Mouse (Mus musculus): ENCODE results near the gene Gtf2i.

Gene Gtf2i

DNA sequence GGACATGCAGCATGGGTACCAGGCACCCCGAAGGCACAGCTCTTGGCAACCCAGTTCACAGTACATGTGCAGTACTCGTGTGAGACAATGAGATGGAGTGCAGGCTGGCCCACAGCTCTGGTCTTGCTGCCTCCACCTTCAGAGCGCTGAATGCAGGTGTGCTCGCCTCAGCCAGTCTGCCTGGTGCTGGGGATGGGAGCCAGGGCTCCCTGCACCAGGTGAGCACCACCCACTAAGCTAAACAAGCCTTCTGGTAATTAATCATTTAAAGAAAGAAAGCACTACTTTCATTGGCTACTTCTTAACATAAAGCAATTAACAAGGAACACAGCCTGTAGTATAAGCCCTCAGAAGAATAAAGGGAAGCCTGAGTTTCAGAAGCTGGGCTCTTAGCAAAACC is 37.5 kb downstream of the Gtf2i start:
- no peak for DNase-seq (ENCODE audit: low read depth, low spot score)

DNA sequence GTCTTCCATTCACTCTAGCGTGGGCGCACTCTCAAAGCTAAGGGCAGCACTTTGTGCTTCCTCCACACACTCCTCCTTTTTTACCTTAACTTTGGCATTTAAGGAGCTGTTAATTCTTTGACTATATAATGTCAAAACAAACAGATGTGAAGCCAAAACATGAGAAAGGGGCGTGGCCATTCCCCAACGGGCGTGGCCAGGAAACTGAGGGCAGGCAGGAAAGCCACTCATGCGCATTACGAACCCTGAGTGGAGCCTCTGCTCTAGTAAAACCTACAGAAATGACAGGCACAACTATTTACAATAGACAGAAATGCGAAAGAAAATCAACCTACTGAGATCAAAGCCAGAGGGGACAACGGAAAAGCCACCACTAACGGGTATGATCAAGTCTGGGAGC is 39.0 kb downstream of the Gtf2i start:
- no peak for DNase-seq (ENCODE audit: low read depth, low spot score)

DNA sequence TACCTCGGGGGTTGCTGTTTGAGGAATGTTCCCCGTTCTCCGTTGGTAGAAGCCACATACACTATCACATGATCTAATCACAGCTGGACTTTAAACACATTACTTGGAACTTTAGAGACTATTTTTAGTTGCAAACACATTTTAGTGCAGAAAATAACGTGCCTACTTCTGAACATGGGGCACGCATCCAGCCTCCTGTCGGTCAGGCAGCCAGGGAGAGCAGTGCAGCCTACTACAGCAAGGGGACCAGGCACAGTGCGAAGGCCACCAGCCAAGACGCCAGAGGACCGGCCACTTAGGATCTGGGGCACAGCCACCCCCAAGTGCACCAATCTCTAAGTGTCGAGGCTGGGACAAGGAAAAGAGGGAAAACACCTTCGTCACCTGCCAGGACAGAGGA is 39.5 kb downstream of the Gtf2i start:
- DNase-seq (ENCODE audit: low read depth, low spot score), result no peak

DNA sequence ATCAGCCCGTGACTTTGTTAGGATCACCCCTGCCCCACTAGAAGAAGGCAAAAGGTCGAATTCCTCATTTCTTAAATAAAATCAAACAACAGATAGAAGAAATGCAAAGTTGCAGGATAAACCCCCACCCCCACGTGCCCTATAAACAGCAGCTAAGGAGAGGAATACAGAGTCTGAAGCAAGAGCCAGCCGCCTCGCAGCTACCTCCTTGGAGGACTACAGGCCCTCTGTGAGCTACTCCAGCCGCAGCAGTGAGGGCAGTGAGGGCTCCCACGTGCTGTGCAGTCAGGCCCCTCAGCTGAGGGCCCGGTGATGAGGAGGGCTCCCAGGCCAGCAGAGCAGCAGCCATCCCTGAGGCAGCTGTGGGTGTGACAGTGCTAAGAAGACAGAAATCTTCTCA is 40.8 kb downstream of the Gtf2i start:
- no peak for DNase-seq (ENCODE audit: low read depth, low spot score)

DNA sequence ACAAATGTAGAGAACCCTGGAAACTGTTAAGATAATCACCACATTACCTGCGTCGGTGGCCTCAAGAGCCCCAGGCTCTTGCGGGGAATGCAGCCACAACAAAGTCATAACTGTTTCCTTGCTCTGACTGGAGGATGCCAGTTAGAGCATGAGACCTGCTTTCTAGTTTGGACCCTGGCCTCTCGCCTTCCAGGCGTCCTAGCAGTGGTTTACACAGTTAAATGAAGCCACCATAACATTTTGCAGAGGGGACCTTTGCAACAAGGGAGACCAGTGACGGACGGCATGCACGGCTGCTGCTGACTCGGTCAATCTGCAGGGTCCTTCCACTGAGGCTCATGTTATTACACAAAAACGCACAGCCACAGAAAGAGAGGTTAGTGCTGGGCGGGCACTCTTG is 41.8 kb downstream of the Gtf2i start:
- DNase-seq (ENCODE audit: low read depth, low spot score), result no peak

DNA sequence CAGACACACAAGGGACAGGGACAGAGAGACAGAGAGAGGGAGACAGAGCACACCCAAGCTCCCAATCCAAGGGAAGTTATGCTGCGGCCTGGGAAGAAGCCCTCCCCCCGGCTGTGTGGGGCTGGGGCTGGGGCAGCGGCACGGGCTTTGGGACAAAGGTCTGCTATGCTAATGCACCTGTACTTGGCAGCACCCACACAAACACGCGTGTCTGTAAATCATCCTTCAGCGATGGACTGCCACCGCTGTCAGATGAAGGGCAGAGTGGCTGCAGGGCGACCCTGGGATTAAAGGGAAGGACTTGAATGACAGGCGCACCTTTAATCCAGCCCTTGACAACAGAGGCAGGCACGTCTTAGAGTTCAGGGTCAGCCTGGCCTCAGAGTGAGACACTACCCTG is 43.1 kb downstream of the Gtf2i start:
- no peak for DNase-seq (ENCODE audit: low read depth, low spot score)

DNA sequence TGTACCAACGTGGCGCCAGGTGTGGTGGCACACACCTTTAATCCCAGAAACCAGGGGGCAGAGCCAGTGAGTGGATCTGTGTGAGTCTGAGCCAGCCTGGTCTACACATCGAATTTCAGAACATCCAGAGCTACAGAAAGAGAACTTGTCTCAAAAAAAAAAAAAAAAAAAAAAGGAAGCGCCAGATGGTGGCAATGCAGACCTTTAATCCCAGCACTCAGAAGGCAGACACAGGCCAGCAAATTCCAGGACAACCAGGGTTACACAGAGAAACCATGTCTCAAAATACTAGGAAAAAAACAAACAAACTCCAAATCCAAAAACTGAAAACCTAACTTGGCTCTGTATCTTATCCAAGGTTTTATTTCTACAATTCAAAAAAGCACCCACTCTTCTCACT is 44.0 kb downstream of the Gtf2i start:
- no peak for DNase-seq (ENCODE audit: low read depth, low spot score)

DNA sequence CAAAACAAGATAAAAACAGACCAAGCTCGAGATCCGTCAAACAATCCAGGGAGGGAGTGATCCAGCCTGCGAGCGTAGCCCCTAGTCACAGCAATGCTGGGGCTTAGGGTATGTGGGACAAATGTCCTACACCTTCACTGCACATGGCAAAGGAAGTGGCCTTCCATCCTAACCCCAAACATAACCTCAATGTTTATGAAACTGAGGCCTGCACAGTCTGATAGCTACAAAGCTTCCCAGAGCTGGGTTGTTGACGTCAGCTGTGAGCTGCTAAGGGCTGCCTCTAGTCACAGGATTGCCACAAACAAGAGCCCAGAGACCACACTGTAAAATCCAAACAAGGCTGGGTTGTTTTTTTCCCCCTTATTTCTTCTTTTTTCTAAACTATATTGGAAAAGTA is 44.8 kb downstream of the Gtf2i start:
- DNase-seq (ENCODE audit: low read depth, low spot score), result no peak

DNA sequence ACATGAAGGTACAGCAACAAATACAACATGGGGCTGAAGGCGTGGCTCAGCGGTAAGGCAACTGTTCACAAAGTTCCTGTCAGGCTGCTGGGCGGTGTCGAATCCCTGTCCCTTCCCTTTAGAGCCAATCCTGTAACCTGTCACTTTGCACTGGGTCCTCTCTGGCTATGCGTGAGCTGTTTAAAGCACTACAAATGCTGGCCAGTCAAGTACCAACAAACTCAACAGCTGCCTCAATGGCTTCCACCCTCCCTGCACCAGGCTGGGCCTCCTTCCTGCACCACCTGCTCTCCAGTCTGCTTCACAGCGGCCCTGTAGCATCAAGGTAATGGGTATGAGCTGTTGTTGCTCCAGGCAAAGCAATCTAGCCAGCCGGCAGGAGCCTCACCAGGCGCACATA is 45.8 kb downstream of the Gtf2i start:
- DNase-seq (ENCODE audit: low read depth, low spot score), result no peak

DNA sequence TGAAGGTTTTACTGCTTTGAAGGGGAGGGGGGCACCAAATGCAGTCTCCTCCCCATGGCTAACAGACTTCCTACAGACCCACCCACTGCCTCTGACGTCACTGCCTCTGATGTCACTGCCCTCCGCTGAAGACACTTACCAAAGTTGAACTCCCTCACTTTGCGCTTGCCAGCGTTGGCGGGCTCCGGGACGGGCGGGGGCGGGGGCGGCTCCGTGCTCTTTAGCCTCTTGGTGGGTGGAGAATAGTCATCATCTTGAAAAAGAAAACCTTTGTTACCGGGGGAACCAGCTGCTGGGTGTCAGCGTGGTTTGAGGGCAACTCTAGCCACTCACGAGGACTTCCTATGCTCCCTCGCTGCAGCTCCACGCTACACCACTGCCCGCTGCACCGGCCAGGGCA is 48.2 kb downstream of the Gtf2i start:
- DNase-seq (ENCODE audit: low read depth, low spot score), result no peak

DNA sequence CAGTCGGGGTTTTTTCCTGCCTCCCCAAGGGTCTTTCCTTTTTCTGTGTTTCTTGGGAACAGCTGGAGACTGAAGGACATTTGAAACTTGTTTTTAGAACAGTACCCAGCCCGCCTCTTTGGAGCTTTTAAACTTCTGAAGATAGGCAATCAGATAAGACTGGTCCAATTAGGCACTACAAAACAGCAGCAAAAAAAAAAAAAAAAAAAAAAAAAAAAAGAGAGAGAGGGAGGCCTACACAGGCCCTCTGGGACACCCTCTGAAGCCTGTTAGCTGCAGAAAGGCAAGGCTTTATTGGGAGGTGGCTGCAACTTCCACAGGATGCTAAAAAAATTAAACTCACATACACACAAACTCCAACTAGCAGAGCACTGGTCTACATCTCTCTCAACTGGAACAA is 48.7 kb downstream of the Gtf2i start:
- no peak for DNase-seq (ENCODE audit: low read depth, low spot score)

DNA sequence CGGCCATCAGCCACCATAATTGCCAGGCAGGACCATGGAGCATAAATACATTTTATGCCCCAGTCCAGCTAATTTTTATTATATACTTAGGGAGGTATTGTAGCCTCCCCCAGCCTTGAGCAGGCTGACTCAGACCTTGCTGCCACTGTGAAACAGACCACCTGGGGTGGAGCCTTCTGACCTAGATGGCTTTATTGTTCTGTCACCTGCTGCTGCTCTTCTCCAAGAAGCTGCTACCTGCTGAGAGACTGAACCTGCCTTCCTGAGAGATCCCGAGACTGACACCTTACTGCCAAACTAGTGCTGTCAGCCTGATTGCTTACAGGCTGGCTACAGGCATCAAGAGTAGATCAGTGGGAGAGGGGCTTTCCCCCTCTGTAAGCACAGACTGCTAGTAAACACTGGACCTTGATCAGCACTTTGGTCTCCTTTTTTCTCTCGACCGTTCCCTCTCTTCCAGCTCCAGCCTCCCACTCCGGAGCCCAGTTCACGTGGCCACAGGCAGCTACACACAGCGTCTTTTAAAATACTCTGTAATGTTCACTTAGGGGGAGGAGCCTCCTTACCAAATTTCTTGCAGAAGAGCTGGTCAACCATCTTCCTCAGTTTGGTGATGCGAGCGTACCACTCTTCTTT is 54.4 kb downstream of the Gtf2i start:
- DNase-seq (ENCODE audit: low read depth, low spot score), result no peak

DNA sequence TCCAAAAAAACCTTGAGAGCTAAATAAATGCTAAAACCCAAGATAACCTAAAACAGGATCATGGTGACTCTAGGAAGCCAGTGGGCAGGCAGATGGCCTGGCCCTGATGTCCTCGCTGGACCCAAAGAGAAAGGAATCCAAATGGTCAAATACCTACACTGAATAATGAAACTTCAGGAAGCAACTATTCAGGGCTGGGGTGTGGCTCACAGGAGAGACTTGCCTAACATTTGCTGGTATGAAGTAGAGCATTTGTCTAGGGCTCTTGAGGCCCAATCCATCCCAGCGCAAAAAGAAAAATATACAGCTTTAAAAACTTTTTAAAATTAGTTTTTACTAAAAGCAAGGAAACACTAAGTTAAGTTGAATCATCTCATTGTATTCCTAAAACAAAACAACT is 55.6 kb downstream of the Gtf2i start:
- DNase-seq (ENCODE audit: low read depth, low spot score), result no peak

DNA sequence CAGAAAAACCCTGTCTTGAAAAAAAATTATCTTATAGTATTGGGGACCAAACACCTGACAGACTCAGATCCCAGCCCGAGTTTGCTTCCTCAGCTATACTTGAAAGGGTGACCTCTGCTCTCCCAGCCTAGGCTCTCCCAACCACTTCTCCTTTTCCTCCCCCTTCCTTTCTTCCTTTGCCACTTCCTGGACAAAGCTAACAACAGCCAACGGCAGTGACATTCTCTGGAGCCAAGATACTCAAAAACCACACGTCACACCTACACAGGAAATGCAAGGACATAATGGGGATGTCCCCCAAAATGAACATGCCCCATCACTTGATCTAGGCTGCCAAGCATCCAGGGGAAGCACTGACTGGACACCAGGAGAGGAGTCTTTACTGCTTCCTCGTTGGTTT is 56.2 kb downstream of the Gtf2i start:
- no peak for DNase-seq (ENCODE audit: low read depth, low spot score)

DNA sequence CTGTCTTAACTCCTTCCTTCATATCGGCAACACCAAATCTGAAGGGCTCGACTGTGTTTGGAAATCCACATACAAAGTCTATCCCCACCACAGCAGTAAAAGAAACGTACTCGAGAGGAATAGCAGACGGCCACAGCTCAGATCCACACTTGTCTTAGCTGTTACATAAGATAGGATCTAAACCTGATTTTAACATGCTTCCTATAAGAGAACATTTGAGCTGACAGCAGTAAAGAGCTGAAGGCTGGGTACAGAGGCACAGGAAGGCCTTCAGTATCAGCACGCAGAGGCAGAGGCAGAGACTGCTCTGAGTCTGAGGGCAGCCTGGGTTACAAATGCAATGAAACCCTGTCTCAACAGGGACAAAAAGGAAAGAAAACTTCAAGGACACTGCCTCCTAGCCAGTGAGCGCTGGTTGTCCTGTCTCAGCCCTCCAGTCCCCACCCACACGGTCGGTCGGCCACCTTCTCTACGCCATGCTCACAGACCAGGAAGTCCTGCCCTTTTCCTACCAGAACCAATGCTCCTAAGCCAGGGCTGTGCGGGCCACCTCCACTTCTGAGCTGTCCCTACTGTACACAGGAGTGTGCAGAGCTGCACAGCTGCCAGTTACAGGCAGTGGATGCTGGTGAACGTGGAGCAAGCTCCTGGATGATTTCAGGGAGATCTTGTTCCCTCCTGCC is 57.1 kb downstream of the Gtf2i start:
- DNase-seq (ENCODE audit: low read depth, low spot score), result no peak

DNA sequence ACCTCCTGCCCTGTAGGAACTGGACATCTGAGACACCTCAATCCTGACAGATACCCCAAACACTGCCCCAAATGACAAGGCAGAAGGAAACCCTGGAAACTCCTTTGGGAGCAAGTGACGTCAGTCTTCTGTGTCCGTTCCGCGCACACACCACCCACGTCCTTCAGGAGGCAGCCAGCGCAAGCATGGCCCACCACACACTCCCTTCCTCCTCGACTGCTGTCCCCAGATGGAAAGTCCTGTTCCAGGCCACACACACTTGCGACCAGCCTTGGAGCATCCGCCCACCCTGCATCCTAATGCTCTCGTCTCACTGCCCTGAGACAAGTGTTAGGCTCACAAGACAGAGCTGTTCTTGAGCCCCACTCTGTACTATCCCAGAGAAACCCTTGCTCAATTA is 59.3 kb downstream of the Gtf2i start:
- DNase-seq (ENCODE audit: low read depth, low spot score), result no peak

DNA sequence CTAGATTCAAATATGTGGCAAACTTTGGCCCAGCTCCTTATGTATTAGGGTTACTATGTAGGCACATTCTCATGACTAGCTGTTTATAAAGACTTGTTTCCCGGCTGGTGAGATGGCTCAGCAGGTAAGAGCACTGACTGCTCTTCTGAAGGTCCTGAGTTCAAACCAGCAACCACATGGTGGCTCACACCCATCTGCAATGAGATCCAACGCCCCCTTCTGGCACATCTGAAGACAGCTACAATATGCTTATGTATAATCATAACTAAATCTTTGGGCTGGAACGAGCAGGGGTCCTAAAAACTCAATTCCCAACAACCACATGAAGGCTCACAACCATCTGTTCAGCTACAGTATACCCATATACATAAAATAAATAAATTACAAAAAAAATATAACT is 60.8 kb downstream of the Gtf2i start:
- DNase-seq (ENCODE audit: low read depth, low spot score), result no peak

DNA sequence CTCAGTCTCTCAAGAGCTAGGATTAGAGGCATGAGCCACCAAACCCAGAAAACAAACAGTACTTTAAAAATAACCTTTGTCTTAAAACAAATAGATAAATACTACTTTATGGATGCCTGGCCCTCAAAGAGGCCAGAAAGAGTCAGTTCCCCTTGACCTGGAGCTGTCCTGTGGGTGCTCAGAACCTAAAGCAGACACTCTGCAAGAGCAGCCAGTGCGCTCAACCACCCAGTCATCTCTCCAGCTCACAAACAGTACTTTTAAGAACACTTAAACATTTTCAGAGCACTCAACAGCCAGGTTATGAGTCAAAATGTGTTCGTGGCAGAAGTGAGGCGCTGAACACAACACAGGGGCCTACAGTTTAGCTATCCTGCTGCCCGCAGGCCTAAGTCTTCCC is 63.5 kb downstream of the Gtf2i start:
- no peak for DNase-seq (ENCODE audit: low read depth, low spot score)

DNA sequence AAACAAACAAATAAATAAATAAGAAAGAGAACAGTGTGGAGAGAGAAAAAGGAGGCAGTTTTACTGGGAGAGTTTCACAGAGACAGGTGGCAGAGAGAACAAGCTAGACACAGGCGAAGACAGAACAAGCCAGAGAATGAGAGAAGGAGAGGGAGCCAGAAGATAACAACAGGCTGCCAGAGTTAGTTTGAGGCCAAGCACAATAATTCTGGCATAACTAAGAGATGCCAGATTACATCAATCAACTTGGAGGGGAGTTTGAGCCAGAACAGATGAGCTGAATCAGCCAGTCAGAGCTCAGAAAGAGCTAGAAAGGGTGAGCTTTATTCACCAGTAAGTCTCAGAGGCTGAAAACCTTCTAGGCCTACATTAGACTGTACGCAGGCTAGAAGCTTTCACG is 64.0 kb downstream of the Gtf2i start:
- no peak for DNase-seq (ENCODE audit: low read depth, low spot score)

DNA sequence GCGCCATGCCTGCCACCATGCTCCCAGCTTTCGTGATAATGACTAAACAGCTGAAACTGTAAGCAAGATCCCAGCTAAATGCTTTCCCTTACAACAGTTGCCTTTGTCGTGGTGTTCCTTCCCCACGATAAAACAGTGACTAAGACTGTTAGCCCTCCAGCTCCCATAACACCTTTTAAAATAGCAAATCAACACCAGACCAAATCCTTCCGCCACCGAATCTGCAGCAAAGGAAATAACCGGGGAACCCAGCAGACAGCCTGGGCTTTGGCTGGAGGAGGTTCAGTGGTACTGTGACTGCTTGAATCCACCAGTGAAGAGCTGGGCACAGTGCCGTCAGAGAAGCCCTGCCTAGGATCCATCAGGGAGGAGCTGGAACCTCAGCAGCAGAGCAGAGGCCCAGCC is 65.3 kb downstream of the Gtf2i start:
- DNase-seq (ENCODE audit: low read depth, low spot score), result no peak

DNA sequence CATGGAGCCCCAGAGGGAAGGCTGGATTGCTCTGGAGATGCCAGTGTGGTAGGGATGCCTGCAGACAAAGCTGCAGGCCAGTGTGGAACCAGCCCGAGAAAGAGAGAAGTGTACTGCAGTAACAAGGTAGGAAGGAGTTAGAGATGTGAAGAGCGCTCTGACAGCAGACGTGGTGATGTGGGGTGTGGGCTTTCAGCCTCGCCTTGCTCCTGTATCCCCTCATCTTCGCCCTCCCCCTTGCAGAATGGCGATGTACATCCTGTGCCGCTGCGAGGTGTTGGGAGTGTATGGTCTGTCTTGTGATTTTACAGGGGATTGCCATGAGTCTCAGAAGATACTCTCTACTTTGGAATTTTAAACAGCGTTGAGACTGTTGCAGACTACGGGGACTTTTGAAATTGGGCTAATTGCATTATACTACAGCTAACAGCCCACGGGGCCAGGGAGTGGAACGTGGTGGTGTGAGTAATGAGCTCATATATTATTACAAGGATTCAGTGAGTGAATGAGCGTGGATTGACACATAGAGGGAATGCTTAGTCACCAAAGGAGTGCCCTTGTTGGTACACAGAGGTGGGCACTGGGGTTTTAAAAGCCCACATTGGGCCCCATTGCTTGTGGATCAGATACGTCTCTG is 65.8 kb downstream of the Gtf2i start:
- no peak for DNase-seq (ENCODE audit: low read depth, low spot score)

DNA sequence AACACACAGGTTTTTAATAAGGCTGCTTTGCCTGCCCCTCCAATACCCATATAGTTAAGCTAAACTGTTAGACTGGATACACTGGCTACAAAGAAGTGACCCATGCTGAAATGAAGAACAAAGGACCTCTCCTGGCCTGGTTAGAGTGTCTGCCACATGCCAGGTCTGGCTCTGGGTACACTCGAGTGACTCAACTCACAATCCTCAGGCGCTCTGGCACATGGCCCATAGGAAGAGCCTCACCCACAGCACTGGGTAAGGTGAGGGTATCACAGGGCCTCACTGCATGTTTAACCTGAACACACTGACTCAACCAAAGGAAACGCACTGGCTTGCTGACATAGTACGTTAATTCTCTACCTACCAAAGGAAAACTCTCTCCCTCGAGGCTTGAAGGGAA is 68.4 kb downstream of the Gtf2i start:
- no peak for DNase-seq (ENCODE audit: low read depth, low spot score)

DNA sequence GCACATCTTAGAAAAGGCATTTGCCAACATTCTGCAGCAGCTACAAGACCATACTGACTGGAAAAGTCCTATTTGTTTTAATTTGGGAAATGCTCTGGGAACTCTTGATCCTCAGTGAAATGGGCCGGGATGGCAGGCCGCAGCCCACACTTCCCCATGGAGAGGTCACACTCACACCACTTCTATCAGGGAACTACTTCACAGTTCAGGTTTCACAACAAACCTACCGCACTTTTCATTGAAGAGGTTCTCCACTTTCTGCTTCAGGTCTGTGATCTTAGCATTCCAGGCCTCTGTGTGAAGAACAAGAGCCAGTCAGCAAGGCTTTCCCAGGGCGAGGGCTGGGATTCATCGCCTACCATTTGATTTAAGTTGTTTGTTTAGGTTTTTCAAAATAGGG is 69.7 kb downstream of the Gtf2i start:
- no peak for DNase-seq (ENCODE audit: low read depth, low spot score)

Data from mesoderm, embryonic 11.5 days (tissue).